Mouse (Mus musculus) lung, postnatal 10 days (tissue): ENCODE measurements around the gene Micu2.

Source experiments
- DNase-seq: peaks from one replicate; pipeline ENCODE4 v3.0.0; 2021

Gene Micu2

DNA sequence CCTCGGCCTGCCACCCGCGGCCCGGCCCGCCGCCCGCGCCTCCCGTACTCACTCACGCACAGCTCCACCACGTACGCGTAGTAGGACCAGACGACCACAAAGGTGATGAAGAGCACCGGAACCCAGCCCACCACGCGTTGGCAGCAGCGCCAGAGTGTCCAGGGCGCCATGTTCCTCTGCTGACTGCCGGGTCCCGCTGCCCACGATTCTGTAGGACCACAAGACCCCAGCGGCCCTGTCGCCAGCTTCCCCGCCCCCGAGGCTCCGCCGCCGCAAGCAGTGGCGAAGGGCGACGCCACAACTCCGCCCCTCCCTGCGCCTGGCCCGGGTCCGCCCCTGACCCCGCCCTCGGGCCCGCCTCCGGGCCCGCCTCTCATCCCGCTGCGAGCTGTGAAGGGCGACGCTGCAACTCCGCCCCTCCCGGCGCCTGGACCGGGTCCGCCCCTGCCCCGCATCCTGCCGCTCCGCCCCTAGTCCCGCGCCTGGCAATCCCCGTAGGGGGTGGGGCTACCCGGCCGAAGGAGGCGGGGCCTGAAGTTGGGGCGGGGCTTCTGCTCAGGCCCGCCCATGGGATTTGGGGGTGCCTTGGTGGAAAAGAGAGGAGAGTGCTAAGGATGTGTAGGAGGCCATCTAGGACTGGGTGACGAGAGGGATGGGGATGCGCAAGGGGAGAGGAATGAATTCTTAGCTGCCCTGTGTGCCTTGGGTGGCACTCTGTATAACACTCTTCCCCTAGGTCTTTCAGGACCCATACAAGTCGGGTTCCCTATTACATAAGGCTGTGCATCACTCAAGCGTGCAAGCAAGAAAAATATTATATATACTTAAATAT, 108.8 kb downstream of the Micu2 start, which contains the start of gene Zdhhc20:
Gene Zdhhc20 (minus strand): TSS at position 266 of the 832 bp plus-strand sequence.
- DNase-seq, result peak; percentile 98

DNA sequence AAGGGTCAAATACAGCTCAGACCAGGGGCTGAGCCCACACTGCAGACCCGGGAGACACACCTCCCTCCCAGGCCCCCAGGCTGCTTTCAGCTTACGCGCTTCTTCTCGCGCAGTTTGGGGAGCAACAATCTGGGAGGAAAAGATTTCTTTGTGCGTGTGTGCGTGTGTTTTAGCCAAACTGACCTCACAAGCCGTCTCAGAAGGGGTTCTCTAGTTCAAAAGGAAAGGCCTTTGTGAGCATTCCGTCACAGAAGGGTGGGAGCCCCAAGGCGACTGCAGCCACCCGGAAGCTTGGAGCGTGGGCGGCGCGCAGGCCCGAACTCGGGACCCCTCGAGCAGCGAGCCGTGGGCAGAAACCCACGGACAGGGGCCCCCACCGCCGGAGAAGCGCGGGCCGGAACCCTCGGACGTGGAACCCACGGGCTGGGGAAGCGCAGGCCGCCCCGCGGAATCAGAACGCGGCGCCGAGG, 109.5 kb downstream of the Micu2 start:
- DNase-seq, result peak; percentile 56

DNA sequence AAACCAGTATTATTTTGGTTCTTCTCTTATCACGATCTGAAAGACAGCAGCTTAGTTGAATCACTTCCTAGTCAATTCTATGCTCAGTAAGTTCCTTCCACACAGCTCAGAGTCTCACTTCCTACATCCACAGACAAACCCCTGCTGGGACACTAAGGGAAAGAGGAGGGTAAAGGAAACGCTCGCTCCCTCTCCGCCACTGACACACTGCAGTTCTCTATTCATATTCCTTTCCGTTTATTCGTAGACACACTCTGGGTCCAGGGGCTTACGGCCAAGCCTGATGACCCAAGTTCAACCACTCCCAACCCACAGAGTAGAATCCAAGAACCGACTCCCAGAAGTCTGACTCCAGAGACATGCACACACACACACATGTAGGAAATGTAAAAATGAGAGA, 111.9 kb downstream of the Micu2 start:
- DNase-seq, result peak; percentile 51

DNA sequence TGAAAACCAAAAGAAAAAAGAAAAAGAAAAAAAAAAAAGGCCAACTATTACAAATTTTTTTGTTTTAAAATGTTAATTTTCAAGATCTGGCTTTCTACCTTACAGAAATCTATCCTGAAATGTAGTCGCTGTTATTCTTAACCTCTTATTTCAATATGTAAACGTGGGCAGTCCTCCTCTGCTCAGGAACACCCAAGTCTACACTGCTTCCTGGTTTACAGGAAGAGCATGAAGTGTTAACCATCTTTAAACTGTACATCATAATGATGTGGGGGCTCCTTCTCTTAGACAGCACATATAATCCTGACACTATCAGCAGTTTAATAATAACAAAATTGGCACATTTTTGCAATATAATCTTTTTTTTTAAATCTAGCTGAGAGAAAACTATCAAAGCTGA, 113.0 kb downstream of the Micu2 start:
- DNase-seq, result no peak

DNA sequence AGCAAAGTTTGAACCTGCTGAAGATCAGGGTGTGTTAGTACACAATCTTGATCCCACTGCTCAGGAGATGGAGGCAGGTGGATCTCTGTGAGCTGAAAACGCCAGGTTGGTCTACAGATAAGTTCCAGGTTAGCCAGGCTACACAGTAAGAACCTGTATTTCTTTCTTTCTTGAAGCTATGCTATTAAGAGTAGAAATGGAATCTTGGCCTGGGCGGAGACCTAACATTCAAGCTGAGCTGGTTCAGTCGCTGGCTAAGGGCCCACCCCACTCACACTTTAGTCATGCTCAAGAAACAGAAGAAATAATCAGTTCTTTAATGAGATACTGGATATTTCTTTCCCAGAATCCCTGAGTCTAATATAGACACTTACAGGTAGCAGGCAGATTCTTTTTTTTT, 115.7 kb downstream of the Micu2 start:
- peak; percentile 21 for DNase-seq

DNA sequence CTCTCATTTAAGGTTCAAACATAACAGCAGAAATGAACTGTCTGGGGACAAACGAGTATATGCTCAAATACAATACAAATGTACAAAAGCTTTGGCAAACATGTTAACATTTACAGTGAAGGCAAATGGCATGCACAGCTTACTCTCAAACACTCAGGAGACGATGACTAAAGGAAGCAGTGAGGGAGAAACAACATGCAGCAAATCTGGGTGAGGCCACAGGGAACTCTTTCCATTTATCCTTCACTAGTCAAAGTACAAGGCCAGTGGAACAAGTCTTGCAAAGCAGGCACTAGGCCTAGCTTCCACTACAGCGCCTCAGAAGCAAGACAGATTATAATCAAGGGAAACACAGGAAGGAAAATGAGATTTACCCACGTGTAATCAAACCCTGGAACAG, 116.3 kb downstream of the Micu2 start:
- no peak for DNase-seq

DNA sequence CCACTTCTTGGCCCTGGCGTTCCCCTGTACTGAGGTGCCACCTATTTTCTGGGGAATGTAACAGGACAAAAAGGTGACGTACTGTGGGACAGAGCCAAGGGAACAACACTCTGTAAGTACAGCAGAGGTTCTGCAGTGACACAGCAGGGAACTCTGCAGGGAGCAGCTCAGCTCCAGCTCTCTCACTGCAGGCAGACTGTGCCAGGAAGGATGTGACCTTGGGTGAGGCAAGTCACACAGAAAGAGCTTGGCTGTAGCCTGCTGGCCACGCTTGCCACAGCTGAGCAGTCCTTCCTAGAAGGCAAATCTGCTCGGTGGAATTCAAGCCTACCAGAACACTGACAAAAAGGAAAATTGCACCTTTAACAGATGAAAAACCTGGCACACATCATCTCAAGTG, 117.3 kb downstream of the Micu2 start:
- peak; percentile 73 for DNase-seq

DNA sequence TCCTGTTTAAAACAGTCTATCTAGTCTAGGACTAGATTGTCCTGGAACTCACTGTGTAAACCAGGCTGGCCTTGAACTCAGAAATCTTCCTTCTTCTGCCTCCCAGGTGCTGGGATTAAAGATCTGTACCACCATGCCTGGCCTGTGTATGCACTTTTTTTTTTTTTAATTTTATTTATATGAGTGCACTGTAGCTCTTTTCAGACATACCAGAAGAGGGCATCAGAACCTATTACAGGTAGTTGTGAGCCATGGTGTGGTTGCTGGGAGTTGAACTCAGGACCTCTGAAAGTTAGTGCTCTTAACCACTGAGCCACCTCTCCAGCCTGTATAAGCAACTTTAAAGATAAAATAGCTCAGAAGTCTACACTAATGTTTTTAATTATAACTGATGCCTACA, 118.0 kb downstream of the Micu2 start:
- no peak for DNase-seq

DNA sequence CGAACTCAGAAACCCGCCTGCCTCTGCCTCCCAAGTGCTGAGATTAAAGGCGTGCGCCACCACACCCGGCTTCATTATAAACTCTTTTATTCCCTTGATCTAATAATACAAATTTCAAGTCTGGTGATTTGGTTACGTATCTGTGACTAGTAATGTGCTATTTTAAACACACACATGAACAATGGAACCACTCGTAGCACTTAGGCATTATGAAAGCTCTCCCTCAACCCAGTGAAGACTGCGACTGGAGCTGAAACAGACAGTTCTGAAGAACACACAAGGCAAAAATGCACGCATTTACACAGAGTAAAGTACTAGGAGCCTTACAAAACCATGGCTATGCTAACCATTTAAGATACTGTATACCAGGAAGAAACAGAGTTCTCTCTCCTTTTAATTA, 121.1 kb downstream of the Micu2 start:
- no peak for DNase-seq

DNA sequence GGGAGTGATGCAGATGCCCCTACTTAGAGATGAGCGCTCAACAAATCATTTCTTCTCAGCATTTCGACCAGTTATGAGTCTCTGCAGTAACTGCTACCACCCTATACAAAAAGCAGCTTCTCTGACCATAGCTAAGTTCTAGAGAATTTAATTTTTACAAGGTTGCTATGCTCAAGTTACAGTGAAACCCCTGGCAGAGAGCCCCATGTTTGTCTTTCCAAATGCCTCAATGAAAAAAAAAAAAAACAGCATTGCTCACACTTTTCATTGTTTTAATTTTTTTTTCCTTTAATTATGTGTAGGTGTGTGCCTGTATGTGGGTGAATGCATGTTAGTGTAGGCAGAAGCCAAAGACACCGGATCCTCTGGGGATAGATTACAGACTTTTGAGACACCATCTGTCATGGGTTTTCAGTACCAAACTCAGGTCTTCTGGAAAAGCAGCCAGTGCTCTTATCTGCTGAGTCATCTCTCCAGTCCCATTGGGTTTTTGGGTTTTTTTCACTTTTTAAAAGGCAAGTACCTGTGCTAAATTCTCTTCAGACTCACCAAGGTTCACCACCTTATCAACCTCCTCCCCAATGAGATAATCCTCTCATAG, 132.3 kb downstream of the Micu2 start:
- no peak for DNase-seq
